Mouse (Mus musculus) layer of hippocampus, adult 9-10 months (tissue): ENCODE data around the gene Stx5a.
A peak's percentile ranks its signal among the peaks of the same experiment; 100 is the strongest.

Source experiments
- DNase-seq: peaks from one replicate; pipeline ENCODE4 v3.0.0; 2022; ENCODE audit warnings: low spot score

Gene Stx5a

DNA sequence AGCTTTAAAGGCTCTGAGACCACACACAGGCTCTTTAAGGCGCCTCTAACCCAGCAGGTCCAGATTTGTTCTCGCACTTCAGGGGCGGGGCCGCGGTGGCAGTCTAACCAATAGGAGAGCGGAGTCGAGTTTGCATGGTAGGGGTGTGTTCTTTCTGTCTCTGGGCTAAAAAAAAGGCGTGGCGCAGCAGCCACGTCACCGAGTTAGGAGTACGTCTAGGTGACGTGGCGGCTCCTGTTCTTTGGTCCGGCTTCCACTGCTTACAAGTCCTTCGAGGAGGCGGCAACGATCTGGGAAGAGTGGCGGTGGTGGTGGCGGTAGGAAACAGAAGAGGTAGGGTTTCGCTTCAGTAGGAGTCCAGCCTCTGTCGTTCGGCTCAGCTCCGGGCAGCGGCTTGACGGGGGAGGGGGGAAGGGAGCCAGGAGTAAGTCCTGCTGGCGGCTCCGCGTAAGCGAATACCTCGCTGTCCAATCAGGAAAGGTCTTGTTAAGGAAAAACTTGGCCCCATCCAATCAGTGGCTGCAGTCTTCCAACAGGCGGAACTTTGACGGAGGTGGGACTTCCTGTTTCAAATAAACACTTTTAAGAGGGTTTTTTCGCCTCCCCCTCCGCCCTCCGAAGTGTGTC, at the start of gene Stx5a:
TSS of gene Stx5a (plus strand) at position 171 of the 627 bp plus-strand sequence.
- DNase-seq: peak; percentile 97

DNA sequence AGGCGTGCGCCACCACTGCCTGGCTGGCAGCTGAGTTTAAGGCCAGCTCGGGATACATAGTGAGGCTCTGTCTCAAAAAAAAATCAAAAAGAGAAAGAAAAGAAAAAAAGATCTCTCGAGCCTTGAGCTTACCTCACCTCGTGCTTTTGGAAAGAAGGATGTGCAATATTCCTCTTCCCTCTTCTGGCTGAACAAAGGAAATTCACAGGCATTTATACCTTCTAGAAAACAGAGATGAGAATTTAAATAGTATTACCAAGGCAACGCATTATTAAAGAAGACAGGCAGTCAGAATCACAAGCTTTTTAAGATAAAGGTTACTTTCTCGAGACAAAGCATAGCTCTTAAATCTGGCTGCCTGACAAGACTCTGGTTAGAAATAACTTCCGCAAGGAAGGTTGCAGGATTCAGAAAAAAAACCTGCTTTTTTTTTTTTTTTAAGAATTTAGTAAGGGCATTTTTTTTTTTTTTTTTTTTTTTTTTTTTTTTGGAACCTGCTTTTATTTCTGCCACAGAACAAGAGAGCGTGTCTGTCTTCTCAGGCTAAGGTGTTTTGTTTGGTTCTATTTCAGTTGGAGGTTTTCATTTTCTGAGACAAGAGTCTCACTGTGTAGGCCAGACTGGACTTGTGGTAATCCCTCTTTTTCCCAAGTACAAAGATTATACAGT, 49.2 kb upstream of the Stx5a start:
- DNase-seq: no peak

DNA sequence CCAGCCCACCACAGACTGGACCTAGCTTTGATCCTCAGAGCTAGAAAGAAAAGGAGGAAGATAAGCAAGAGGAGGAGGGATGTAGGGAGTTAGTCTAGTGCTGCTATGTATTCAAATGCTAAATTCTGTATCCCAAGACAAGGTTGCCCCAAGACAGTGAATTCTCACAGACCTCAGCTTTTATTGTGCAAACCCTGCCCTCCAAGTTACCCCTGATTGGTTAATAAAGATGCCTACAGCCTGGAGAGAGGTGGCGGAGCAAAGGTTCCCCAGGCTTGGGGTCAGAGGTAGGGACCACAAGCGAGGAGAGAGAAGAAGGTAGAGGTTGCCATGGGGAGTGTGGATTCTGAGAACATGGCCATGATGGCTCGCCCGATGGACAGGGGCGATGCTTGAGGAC, 48.5 kb upstream of the Stx5a start:
- no peak for DNase-seq

DNA sequence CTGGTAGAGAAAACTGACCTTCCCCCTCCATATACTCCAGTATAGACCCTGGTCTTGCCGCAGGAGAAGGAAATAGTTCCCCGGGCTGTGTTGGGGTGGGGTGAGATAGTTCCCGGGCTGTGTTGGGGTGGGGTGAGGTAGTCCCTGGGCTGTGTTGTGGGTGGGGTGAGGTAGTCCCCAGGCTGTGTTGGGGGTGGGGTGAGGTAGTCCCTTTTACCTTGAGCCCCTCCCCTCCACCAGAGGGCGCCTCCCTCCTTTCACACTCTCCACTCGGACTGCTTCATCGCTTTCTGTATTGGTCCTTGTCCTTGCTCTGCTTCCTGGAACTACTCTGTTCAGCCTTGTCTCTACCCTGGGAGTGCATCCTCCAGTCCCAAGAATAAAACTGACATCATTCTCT, 45.9 kb upstream of the Stx5a start:
- DNase-seq: no peak

DNA sequence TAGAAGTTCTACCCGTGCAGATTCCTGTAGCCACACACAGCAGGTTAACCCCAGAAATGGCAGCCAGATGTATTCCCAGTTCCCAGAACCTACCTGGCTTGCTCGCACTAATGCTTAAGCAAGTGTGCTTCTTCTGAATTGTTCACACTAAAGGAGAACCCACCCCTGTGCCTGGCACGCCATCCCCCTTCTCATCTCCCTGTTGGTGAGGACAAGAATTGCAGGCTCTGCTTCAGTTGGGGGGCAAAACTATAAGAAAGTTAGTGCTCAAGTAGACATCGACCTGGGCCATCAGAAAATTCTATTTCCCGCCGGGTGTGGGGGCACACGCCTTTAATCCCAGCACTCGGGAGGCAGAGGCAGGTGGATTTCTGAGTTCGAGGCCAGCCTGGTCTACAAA, 41.6 kb upstream of the Stx5a start:
- DNase-seq: no peak

DNA sequence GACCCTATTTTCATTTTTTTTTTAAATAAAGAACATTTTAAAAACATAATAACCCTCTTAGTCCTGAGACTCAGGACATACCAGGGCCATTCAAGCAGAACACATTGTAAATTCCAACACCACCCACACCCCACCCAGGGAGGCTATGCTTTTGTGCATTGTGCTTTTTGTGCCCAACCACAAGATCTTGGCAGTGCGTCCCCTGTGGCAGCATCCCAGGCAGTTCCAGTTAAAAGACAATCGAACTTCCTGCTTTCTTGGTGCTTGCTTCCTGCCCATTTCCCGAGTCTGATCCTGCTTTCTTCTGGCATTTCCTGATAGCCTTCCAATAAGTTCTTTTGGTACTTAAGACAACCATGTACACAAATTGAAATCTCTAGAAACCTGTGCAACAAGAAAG, 38.8 kb upstream of the Stx5a start:
- DNase-seq: no peak

DNA sequence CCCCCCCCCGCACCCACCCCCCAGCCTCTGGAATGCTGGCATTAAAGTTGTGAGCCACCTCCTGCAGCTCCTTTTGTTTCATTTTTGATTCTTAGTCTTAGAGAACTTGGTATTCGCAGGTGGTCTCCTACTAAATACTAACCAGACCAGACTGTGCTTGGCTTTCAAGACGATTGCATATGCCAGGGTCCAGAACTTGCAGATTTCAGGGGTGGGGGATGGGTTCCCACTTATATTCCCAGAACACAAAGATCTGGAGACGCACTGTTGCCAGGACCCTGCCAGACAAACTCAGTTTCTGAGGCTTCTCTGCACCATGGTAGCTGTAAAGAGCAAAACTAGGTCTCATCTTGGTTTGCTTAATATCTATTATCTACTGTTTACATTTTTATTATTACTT, 37.6 kb upstream of the Stx5a start:
- no peak for DNase-seq

DNA sequence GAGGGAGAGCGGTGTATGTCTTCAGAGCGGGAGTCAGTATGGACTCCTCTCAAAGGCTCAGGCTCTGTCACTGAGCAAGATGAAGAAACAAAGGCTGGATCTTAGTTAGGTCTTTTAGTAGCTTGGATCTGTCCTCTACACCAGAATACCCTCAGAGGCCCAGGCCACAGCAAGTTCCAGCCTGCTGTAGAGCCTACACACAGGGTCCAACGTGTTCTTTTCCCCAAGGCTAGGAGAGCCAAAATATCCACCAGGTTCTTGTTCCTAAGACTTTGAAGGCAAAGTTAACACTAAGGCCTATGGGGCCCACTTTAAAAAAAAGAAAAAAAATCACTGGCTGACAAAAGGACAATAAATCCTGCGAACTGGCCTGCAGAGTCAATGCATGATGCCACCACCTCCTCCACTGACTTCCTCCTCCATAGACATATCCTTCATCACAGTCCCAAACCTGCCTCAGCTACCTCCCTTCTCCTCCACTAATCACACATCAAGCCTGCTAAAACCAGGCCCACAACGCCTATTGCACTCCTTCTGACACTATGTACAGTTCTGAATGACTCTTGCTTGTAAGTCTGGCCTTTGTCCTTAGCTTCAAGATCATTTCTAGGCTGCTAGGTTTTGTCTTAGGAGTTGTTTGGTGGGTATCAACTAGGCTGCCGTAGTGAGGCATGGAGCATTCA, 36.0 kb upstream of the Stx5a start:
- DNase-seq: no peak

DNA sequence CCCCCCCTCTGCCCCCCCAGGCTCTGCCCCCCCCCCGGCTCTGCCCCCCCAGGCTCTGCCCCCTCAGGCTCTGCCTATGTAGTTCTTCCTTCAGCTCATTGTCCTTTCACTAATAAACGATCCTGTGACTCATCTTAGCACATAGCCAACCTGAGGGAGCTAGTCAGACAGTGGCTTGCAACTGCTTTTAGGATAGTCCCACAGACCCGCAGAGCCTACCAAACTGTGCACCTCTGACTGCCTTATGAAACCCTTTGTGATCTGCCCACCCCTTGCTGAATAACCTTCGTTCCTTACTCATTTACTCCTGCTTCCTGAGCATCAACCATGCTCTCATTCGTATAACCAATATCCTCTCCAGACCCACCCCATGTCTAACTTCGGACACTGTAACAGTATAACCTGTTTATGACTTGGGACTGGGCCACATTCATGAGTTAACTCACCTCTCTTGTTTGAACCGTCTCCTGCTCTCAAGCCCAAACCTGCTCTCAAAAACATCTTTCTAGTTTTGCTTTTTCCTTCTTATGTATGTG, 35.0 kb upstream of the Stx5a start:
- DNase-seq: no peak

- no peak for DNase-seq
Measured at GRCm38 (mm10) chr19:8706930-8707329, 34.3 kb upstream of the Stx5a start.

DNA sequence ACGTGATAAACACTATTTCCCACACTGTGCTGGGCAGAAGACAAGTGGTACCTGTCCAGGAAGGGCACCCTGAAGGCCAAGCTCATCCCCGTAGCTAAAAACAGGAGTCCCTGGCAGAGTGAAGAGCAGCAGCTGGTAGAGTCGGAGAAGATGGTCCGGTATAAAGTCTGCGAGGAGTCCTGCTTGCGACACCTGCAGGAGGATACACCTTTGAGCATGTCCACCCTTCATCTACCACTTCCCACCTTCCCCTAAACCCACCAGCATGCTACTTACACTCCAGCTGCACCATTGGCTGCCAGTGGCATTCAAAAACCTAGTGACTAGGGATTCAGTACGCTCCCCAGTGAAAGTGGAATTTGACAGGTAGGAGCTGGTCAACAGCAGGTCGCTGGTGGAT, 32.3 kb upstream of the Stx5a start:
- DNase-seq: no peak

DNA sequence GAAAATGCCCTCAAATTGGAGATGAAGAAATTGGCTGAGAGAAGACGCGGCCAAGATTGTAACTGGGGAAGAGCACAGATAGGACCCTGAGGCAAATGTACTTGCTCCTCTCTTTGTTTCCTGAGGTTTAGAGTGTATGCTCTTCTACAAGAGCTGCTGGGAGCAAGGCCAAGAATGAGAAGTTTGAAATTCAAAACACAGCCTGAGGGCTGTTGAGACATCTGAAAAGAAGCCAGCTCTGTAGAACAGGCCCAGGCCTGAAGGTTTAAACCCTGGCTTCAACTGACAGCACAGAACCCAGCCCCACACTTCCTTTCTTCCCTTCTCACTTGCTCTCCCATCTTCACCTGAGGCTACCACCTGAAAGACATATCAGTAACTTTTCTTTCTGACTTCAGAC, 31.2 kb upstream of the Stx5a start:
- no peak for DNase-seq

- no peak for DNase-seq
Measured at GRCm38 (mm10) chr19:8711506-8711905, 29.7 kb upstream of the Stx5a start.

DNA sequence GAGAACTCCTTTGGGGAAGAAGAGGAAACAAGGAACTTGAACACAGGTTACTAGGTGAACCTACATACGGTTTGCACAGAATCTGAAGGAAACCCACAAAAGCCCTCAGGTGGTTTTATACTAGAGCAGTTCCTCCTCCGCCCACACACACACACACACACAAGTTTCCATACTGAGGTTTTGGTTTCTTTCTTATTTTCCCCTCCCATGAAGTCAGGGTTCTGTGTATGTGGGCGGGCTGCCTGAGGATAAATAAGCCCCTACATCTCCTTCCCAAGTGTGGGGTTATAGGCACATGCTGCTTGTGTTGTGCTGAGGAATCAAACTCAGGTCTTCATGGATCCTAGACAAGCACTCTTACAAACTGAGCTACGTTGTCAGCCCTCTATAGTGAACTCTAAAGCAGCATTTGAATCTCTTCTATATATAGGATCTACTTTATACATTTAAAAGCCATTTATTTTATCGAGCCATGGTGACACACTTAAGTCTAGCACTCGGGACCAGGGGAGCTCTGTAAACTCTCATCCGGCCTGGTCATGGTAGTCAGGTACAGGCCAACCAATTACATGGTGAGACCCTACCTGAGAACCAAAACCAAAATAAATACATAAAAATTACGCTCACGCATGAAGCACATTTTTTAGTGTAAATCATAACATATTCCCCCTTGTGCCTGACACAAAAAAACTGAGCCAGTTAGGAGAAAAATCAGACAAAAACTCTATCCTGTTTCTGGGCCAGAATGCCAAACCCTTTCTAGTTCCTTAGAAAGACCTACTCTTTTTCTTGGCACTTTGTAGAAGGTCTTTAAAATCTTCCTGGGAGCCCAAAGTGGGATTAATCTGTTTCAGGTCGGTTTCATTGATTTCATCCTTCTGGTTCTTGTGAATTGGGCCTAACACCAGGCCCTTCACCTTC, 29.0 kb upstream of the Stx5a start:
- DNase-seq: no peak

- no peak for DNase-seq
Measured at GRCm38 (mm10) chr19:8712870-8713305, 28.3 kb upstream of the Stx5a start.

DNA sequence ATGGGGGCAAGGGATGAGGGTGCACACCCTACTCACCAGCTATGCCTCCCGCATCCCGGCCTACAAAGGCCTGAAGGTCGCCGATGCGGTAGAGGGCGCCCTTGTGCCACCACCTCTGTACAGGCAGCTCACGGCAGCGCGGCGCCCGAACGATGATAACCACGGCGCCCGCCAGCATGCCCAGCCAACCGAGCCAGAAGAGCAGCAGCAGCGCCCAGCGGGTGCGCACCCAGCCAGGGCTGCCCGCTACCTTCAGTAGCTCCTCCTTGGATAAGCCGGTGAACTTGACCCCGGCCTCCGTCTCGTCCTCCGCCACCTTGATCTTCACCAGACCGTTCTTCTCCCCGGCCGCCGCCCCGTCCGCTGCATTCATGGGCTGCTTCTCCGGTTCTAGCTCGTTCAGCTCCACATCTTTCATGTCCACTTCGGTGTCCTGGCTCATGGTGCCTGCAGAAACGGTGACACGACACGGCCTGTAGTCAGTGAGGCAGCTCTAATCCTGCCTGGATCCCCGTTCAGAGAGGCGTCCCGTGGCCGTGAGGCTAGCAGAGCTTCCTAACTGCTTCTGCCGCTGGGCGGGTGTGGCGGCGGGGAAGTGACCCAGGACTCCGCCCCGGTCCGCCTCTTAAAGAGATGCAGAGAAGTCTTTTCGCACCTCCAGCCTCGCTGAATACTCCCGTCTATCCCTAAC, 27.8 kb upstream of the Stx5a start:
- peak; percentile 91 for DNase-seq

DNA sequence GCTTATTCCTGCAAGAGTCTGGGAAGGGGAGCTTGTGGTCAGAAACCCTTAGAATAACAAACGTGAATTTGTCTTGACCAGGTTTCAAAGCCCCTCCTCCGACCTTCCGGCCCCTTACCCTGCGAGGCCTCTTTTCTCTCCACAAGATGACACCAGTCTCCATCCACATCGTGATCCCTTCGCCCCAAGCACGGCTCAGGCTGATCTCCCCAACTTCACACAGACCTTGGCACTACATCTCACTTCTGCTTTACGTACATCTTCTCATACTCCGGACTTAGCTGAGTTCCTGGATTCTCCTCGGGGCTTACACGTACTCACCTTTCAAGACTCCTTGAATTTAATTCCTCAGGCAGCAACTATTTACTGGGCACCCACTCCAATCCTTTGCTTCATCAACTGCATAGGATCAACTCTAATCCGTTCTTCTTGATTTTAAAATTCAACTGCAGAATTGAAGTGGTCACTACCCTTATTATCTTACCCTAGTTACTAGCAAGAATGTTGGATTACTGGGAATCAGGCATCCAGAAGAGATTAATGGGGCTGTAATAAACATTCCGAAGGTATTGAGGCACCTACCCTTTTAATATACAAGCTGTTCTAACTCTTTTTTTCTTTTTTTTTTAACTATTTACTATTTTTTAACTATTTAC, 27.1 kb upstream of the Stx5a start:
- DNase-seq: no peak

- no peak for DNase-seq
Measured at GRCm38 (mm10) chr19:8714653-8715481, 26.3 kb upstream of the Stx5a start.

- DNase-seq: no peak
Measured at GRCm38 (mm10) chr19:8715868-8716766, 25.1 kb upstream of the Stx5a start.
